Mouse (Mus musculus) kidney, adult 2 months (tissue): ENCODE measurements around the gene Map3k6. TPM values are rescaled to one million over a fixed set of nuclear protein-coding genes. Genes with fewer than 3 reads are reported as not detected.

Source experiments
- DNase-seq: peaks from one replicate; pipeline ENCODE4 v3.0.0; 2021
- H3K27ac ChIP-seq: fragments of 200-500 bp; 2 replicates; pipeline ENCODE4 v1.5.1; 2012; ENCODE audit warnings: low read depth, low read length, control low read depth, inconsistent platforms; ENCODE audit not compliant: insufficient read depth
- H3K27me3 ChIP-seq: fragments of 200-500 bp; replicated peaks from 2 replicates; pipeline ENCODE4 v1.6.1; 2012; ENCODE audit warnings: mild to moderate bottlenecking, moderate library complexity, low read length, inconsistent platforms; ENCODE audit not compliant: control insufficient read depth, insufficient read depth
- H3K36me3 ChIP-seq: fragments of 200-500 bp; 2 replicates; pipeline ENCODE4 v1.6.1; 2012; ENCODE audit warnings: mild to moderate bottlenecking, moderate library complexity, low read length, inconsistent platforms; ENCODE audit not compliant: control insufficient read depth, insufficient read depth
- H3K4me1 ChIP-seq: fragments of 200-500 bp; 2 replicates; pipeline ENCODE4 v1.6.1; 2011; ENCODE audit warnings: low read length; ENCODE audit not compliant: control insufficient read depth, insufficient read depth
- H3K4me3 ChIP-seq: fragments of 200-500 bp; 2 replicates; pipeline ENCODE4 v1.5.1; 2011; ENCODE audit warnings: mild to moderate bottlenecking, low read depth, low read length, control low read depth; ENCODE audit not compliant: insufficient read depth
- CTCF ChIP-seq: fragments of 200-500 bp; conservative IDR thresholded peaks from 2 replicates; pipeline ENCODE4 v1.5.1; 2011; ENCODE audit warnings: low read depth, mild to moderate bottlenecking, control low read depth, low read length, moderate library complexity, mixed read lengths; ENCODE audit not compliant: insufficient read depth, insufficient read length
- POLR2A ChIP-seq: fragments of 200-500 bp; IDR thresholded peaks from one replicate; pipeline ENCODE4 v1.6.1; 2011; ENCODE audit warnings: low read depth, low read length, control low read depth
- WGBS: fragments of 180-500 bp; shearing (Covaris S2); methylation state at CpG from one replicate; pipeline ENCODE4 v1.1.7; 2018; 5-methylcytosine and 5-hydroxymethylcytosine counted together
- polyA plus RNA-seq: library from polyadenylated mRNA; depleted of rRNA; stranded (reverse); fragments of >200 nt; gene quantifications from 2 replicates; pipeline ENCODE4 v1.2.3, GENCODE M21; 2012

The Map3k6 gene
- polyA plus RNA-seq, 1 experiment = 4.3 TPM

DNA sequence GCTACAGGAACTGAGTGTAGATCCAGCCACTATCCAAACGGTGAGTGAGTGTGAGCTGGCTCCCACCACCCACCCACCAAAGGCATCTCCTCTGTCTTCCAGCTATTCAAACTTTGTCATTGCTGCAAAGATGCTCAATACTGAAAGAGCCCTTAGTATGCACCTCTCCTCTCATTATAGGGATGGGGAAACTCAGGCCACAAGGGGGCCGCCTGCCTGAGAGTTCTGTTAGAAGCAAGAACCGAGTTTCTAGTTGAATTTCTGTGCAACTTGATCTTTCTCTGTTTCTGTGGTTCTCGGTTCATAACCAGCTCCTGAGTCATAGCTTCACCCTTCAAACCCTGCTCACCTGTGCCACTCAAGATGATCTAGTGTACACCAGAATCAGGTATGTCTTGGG, 11.5 kb downstream of the Map3k6 start:
- 75% methylated on average over 4 of the region's 4 CpGs for WGBS
- DNase-seq = no peak
- Histone ChIP-seq H3K4me1 (no peaks in the 10 kb centered on the region), H3K4me3 (no peak overlapping the region), H3K27me3 (no peaks in the 10 kb centered on the region), H3K27ac (no peak overlapping the region), H3K36me3 (no peaks in the 10 kb centered on the region)
- TF ChIP-seq CTCF = 0 out of 2 replicates have a peak, but pooled peaks have one; percentile 3
- no peak for TF ChIP-seq POLR2A

GRCm38 (mm10) chr4:133253412-133253811, 12.8 kb downstream of the Map3k6 start:
- Histone ChIP-seq H3K27ac (no peak overlapping the region), H3K4me1 (peaks cover 5% of the 10 kb centered on the region; the same call in 1 of the 2 replicates), H3K4me3 (no peak overlapping the region), H3K27me3 (no peaks in the 10 kb centered on the region), H3K36me3 (no peaks in the 10 kb centered on the region)
- DNase-seq = no peak
- WGBS = 68% methylated on average over 12 of the region's 12 CpGs
- TF ChIP-seq POLR2A (no peak), CTCF (no peak)

- H3K27ac ChIP-seq = no peak overlapping the region
- TF ChIP-seq POLR2A = no peak
- 84% methylated on average over 6 of the region's 6 CpGs for WGBS
- peaks cover 5% of the 10 kb centered on the region; the same call in 1 of the 2 replicates for H3K4me1 ChIP-seq
- no peaks in the 10 kb centered on the region for H3K36me3 ChIP-seq
- H3K4me3 ChIP-seq = no peak overlapping the region
- DNase-seq = no peak
- H3K27me3 ChIP-seq = no peaks in the 10 kb centered on the region
Observed at GRCm38 (mm10) chr4:133255392-133255791, 14.8 kb downstream of the Map3k6 start.

- 28% methylated on average over 24 of the region's 24 CpGs for WGBS
Observed at GRCm38 (mm10) chr4:133256820-133257219, 16.2 kb downstream of the Map3k6 start.

GRCm38 (mm10) chr4:133257230-133257629, 16.6 kb downstream of the Map3k6 start:
- Histone ChIP-seq H3K4me3 (no peak overlapping the region), H3K27me3 (no peaks in the 10 kb centered on the region)

More at GRCm38 (mm10) chr4:133256820-133257219, 16.2 kb downstream of the Map3k6 start:
- 0 out of 2 replicates have a peak overlapping the region, but pooled peaks have one; percentile 7 for H3K4me3 ChIP-seq
- H3K27ac ChIP-seq = no peak overlapping the region
- H3K4me1 ChIP-seq = peaks cover 5% of the 10 kb centered on the region; the same call in 1 of the 2 replicates
- H3K27me3 ChIP-seq = no peaks in the 10 kb centered on the region
- no peaks in the 10 kb centered on the region for H3K36me3 ChIP-seq
- TF ChIP-seq CTCF (no peak), POLR2A (no peak)
- DNase-seq = no peak

GRCm38 (mm10) chr4:133257798-133258408, 17.3 kb downstream of the Map3k6 start:
- no peak for DNase-seq
- no peaks in the 10 kb centered on the region for H3K36me3 ChIP-seq
- H3K4me1 ChIP-seq = peaks cover 5% of the 10 kb centered on the region; the same call in 1 of the 2 replicates
- H3K27me3 ChIP-seq = no peaks in the 10 kb centered on the region
- H3K27ac ChIP-seq = no peak overlapping the region
- H3K4me3 ChIP-seq = no peak overlapping the region
- 66% methylated on average over 12 of the region's 12 CpGs for WGBS
- TF ChIP-seq POLR2A (no peak), CTCF (no peak)

More at GRCm38 (mm10) chr4:133257230-133257629, 16.6 kb downstream of the Map3k6 start:
- TF ChIP-seq CTCF = no peak
- TF ChIP-seq POLR2A = no peak
- 41% methylated on average over 12 of the region's 12 CpGs for WGBS
- Histone ChIP-seq H3K27ac (no peak overlapping the region), H3K36me3 (no peaks in the 10 kb centered on the region), H3K4me1 (peaks cover 5% of the 10 kb centered on the region; the same call in 1 of the 2 replicates)
- peak; percentile 66 for DNase-seq

DNA sequence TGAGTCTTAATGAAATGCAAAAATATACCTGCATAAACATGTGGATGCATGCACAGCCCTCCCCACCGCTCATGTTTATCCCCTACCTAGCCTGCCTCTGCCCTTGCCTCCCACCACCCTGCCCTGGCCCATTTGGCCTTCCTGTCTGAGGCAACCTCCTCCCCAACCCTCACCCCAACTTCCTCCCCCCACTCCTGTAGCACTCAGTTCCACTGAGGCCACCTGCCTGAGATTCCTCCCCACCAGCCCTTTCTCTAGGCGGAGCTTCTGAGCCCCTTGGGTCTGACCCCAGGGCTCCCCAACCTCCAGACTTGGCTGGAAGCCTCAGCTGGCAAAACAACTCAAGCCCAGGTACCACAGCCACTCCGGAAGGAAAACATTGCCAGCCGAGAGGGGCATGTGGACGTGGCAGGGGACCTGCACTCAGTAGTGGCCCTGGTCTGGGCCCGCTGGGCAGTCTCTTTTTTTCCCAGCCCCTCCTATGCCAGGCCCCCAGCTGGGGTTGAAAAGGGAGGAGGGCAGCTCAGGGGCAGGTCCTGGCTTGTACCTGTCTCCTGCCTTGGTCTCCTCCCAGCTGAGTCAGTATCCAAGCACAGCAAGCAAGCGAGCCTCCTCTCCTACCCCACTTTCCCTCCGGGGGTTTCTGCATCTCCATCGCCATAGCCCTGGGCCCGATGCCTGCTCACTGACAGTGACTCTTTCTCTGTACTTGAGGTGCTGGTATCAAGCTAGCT, 21.2 kb downstream of the Map3k6 start:
- Histone ChIP-seq H3K27me3 (no peaks in the 10 kb centered on the region), H3K27ac (no peak overlapping the region), H3K4me1 (peaks cover 5% of the 10 kb centered on the region; the same call in 1 of the 2 replicates), H3K4me3 (no peak overlapping the region), H3K36me3 (no peaks in the 10 kb centered on the region)
- no peak for DNase-seq
- WGBS = 58% methylated on average over 10 of the region's 10 CpGs
- no peak for TF ChIP-seq CTCF
- no peak for TF ChIP-seq POLR2A
